Mouse (Mus musculus) left cerebral cortex, postnatal 4 days (tissue): ENCODE measurements at regions not wholly inside any gene's neighbourhood (a gene's known extent, or its start where the extent isn't known, plus 50 kb on each side); places are given as distances from the start of the nearest gene placed in this dataset.

ENCODE experiments used
- DNase-seq: peaks from one replicate; pipeline ENCODE4 v3.0.0-alpha.2; 2022
- intact Hi-C: fragments of 180-260 bp; cut with DNase I; formaldehyde crosslinking; loops from one replicate; pipeline ENCODE4 v1.15.1; 2025

- no peak for DNase-seq
- intact Hi-C loops: no loop called here
These were observed 50.1 kb upstream of the Cpm start for GRCm38 (mm10) chr10:117579210-117579609.

- no peak for DNase-seq
- intact Hi-C loops: no loop called here
These were observed 50.6 kb upstream of the Cpm start for GRCm38 (mm10) chr10:117578696-117579146.

GRCm38 (mm10) chr10:117577970-117578695 is 51.2 kb upstream of the Cpm start:
- intact Hi-C loops: no loop called here
- DNase-seq: no peak

DNA sequence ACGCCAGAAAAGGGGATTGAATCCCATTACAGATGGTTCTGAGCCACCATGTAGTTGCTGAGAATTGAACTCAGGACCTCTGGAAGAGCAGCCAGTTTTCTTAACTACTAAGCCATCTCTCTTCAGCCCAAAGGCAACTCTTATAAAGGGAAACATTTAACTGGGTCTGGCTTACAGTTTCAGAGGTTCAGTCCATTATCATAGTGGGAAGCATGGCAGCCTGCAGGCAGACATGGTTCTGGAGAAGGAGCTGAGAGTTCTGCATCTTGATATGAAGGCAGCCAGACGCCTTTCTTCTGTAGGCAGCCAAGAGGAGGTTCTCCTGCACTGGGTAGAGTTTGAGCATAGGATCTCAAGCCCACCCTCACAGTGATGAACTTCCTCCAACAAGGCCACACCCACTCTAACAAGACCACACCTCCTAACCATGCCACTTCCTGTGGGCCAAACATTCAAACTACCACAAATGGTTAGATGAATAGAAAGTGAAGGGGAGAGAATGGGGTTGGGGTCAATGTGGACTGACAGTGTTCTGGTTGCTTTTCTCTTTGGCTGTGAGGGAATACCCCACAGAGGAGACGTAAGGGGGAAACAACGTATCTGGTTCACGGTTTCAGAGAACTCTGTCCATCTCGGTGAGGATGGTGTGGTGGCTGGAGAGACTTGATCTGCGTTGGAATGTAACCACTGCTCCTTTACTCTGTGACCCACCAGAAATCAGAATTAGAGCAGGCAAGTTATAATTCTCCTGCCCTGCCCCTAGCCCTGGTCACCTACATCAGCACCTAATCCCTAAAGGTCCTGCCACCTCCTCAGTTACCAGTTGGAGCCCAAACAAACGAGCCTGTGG is 52.2 kb upstream of the Cpm start:
- DNase-seq: no peak
- intact Hi-C loops: no loop called here

DNA sequence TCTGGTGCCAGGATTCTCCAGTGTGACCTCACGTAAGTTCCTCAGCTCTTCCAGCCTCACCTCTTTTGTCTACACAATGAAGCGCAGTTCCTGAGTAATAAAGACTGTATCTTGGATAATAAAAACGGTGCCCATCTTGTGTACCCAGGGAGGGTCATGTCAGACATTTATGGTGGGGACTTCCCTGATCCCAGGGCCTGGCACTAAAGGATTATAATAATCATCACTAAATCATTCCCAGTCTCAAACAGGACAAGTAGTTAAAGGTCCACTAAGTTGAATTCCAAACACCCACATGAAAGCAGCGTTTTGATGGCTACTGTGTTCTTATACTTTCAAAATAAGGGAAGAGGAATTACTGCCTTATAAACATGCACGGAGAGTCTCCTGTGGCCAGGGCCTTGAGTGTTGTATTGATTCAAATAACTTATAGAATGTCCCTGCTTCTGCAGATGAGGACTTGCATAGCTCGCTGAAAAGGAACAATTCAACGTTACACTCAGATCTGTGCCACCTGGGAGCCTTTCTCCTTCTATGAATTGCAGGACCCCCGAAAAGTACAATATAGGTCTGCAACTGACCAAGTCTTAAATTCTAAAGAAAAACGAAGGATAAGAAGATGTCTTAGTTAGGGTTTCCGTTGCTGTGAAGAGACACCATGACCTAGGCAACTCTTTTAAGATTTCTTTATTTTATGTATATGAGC is 53.0 kb upstream of the Cpm start:
- no peak for DNase-seq
- intact Hi-C loops: no loop called here

DNA sequence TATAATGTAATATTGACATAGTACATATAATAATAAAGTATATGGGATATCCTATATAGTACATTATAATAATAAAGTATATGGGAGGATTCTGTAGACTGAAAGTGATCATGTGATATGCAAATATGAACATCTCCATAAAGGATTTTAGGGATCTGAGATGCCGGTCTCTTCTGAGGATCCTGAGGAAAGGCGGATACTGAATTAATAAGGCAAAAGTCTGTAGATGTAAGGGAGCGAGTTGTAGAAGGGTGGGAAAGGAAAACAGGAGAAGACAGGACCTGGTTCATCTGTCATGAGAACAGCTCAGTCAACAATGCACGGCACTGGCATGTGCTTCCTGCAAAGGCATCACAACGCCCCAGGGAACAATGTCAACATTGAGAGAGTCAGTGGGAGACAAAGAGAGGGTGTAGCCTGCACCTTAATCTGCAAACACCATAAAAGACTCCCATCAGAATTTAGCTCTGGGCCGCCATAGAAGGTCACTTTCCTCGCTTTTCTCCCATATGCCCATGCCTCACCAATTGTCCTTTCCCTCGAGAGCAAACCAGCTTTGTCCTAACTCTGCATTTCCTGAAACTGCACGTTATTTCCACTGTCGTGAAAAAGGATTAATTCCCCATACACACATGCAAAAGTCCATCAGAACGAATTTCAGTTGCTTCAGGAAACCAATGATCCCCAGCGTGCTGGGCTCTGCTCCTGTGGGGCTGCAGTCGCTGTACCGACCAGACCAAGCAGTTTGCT is 53.7 kb upstream of the Cpm start:
- intact Hi-C loops: no loop called here
- DNase-seq: no peak

DNA sequence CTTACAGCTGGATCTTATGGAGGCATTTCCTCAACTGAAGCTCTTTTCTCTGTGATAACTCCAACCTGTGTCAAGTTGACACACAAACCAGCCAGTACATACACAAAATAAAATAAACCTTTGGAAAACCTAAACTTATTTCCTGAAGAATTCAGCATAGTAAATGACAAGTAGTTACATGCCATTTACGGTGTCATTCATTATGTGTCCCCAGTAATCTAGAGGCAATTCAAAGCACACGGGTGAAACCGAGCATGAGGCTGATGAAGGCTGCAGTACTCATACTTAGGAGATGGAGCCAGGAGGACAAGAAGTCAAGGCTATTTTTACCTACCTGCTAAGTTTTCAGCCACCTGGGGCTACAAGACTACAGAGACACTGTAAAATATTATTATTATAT is 54.4 kb upstream of the Cpm start:
- DNase-seq: no peak
- intact Hi-C loops: no loop called here

- DNase-seq: no peak
- intact Hi-C loops: no loop called here
These were observed 55.1 kb upstream of the Cpm start for GRCm38 (mm10) chr10:117574056-117574727.

DNA sequence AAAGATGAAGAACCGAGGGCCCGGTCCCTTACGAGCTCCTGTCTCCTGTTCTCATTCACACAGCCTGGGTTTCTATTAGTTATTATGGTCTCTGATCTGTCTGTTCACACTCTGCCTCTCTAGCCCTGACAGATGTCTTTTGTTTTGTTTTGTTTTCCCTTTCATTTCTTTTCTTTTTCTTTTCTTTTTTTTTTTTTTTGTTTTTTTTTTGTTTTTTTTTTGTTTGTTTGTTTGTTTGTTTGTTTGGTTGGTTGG is 55.8 kb upstream of the Cpm start:
- no peak for DNase-seq
- intact Hi-C loops: no loop called here

GRCm38 (mm10) chr10:117572746-117573595 is 56.3 kb upstream of the Cpm start:
- no peak for DNase-seq
- intact Hi-C loops: no loop called here

- intact Hi-C loops: no loop called here
- DNase-seq: no peak
These were observed 57.3 kb upstream of the Cpm start for GRCm38 (mm10) chr10:117571891-117572573.

GRCm38 (mm10) chr10:117570971-117571861 is 58.1 kb upstream of the Cpm start:
- no peak for DNase-seq
- intact Hi-C loops: no loop called here

GRCm38 (mm10) chr10:117570091-117570970 is 59.0 kb upstream of the Cpm start:
- no peak for DNase-seq
- intact Hi-C loops: no loop called here

- intact Hi-C loops: no loop called here
- DNase-seq: no peak
These were observed 59.8 kb upstream of the Cpm start for GRCm38 (mm10) chr10:117569301-117570079.

GRCm38 (mm10) chr10:117568472-117569300 is 60.6 kb upstream of the Cpm start:
- intact Hi-C loops: no loop called here
- DNase-seq: no peak

GRCm38 (mm10) chr10:117568138-117568387 is 61.2 kb upstream of the Cpm start:
- DNase-seq: no peak
- intact Hi-C loops: no loop called here
